Mouse (Mus musculus) erythroid progenitor cell, adult 5-6 weeks (primary cell): ENCODE results near the gene Adam8. TPM values are rescaled to one million over a fixed set of nuclear protein-coding genes. Genes with fewer than 3 reads are reported as not detected.

Experiments used
- ATAC-seq: replicated peaks from 2 replicates; pipeline ENCODE4 v1.8.0; 2016; ENCODE audit warnings: moderate number of reproducible peaks, mild to moderate bottlenecking, moderate TSS enrichment, inconsistent platforms; ENCODE audit not compliant: poor library complexity, low FRiP score, severe bottlenecking
- total RNA-seq, 2 experiments: library from RNA; stranded (forward) in 1 of 2; stranded (reverse) in 1 of 2; fragments of 150-400 nt in 1 of 2; fragments of 186-747, 209-891 nt in 1 of 2; gene quantifications; 2 replicates each; pipeline versions ENCODE4 v1.2.3 to v1.2.4; 2015 to 2017; ENCODE audit warnings: low replicate concordance in 2 of 2

Adam8 gene
- total RNA-seq (2015; ENCODE audit: low replicate concordance) (9.2 and 9.4 TPM in 2 replicates), total RNA-seq (2017; ENCODE audit: low replicate concordance) (3.3 and 5.2 TPM in 2 replicates)

- peak; percentile 61 for ATAC-seq
Measured at GRCm38 (mm10) chr7:139992406-139992805, at the start of gene Adam8. TSS of gene Adam8 (minus strand) at chr7:139992562.

GRCm38 (mm10) chr7:140037171-140037555, 44.8 kb upstream of the Adam8 start:
- ATAC-seq, result no peak

- ATAC-seq, result peak; percentile 91
Measured at GRCm38 (mm10) chr7:140036281-140037170, 44.2 kb upstream of the Adam8 start, which contains the start of the genes Zfp511 and Tubgcp2. TSS of gene Zfp511 (plus strand) at chr7:140036391. TSS of gene Tubgcp2 (minus strand) at chr7:140036669.

DNA sequence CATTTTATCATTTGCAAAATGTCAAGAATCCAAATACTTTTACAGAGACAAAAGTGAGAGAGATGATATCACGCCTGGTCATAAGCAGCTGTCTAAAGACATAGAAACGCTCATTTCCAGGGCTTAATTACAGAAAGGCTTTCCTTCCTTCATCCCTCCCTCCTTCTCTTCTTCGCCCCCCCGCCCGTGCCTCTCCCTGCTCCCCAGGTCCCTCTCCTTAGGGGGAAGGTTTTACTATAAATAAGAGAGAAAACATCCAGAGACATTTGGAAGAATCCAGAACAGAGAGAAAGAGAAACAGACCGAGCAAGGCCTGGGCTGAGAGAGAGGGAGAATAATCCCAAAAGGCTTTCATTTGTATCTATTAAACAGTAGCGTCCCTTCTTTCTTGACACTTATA, 43.1 kb upstream of the Adam8 start:
- ATAC-seq, result no peak

DNA sequence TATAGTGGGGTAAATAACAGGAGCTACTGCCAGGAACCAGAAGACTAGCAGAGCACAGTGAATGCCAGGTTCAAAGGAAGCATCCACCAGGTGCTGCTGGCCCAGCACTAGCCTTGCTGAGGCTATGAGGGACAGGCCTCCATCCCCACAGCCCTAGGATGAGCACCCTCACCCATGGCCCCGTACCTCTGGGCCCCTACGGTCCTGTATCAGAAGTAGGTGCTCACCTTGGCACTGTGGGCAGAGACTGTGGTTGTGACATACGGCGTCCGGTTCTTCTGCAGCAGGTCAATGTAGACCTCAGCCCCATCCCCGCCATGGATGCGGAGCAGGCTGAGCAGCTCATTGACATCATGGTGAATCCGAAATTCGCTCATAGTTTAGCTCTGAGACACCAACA, 41.0 kb upstream of the Adam8 start:
- ATAC-seq, result no peak

DNA sequence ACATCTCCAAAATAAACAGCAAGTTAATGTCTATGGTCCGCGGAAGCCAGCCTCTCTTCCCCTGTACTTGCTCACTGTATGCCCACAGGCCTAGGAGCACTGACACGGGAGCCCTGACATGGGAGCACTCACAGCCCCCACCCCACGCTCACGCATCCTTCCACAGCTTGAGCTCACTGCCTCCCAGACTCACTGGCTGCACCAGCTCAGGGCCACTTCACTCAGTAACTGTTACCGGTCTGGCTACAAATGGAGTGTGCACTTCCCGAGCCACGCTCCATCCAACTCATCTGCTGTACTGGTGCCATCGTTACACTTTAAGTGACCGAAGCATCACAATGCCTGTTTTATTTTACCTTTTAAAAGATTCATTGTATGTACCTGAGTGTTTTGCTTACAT, 40.0 kb upstream of the Adam8 start:
- ATAC-seq, result no peak

DNA sequence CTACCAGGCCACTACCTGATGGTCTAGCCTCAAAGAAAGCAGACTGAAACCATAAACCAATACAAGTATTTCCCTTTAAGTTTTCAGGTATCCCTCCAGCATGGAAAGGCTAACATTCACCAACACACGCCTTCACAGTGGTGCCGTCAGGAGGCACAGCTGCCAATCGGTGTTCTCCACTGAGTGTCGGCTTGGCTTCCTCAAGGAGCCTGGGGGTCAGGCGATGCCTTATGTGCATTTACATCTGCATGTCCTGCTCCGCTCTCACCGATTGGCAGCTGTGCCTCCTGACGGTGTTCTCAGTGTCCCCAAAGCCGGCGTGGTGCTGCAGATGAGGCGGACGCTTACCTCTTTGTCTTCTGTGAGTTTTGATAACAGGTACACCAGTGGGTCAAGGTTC, 39.4 kb upstream of the Adam8 start:
- no peak for ATAC-seq

- no peak for ATAC-seq
Measured at GRCm38 (mm10) chr7:140011336-140011735, 19.0 kb upstream of the Adam8 start.

DNA sequence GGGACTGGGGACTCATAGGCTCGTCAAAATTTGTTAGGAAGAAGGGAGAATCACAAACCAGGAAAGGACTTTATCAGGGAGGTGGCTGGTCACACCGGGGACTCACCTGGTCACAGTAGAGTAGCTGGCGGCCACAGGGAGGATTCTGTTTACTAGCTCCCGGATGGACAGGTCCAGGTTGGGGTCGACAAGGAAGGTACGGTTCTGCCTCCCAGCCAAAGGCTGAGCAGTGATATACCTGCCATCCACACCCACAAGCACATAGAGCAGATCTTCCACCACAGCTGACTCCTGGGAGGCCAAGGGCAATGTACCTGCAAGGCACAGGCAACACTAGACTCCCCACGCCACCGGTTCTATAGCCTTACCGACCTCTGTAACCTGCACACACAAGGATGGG, 15.4 kb upstream of the Adam8 start:
- no peak for ATAC-seq

GRCm38 (mm10) chr7:140006861-140007611, 14.7 kb upstream of the Adam8 start:
- no peak for ATAC-seq

DNA sequence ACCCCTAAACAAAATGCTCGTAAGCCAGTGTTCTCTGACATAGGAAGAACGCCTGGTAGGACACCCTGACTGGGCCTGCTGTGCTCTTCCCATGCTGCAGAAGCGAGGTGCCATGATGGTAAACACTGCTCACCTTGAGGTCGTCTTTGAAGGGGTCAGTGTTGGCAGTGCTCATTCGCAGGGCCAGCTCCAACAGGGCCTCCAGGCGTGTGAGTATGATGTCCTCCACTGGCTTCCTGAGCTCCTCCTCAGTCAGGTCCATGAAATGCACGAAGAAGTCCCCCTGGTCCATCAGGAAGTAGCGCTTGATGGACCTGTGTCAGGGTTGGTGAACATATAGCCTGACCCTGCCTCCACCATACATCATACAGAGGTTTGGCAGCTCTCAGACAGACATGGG, 12.3 kb upstream of the Adam8 start:
- ATAC-seq, result no peak

DNA sequence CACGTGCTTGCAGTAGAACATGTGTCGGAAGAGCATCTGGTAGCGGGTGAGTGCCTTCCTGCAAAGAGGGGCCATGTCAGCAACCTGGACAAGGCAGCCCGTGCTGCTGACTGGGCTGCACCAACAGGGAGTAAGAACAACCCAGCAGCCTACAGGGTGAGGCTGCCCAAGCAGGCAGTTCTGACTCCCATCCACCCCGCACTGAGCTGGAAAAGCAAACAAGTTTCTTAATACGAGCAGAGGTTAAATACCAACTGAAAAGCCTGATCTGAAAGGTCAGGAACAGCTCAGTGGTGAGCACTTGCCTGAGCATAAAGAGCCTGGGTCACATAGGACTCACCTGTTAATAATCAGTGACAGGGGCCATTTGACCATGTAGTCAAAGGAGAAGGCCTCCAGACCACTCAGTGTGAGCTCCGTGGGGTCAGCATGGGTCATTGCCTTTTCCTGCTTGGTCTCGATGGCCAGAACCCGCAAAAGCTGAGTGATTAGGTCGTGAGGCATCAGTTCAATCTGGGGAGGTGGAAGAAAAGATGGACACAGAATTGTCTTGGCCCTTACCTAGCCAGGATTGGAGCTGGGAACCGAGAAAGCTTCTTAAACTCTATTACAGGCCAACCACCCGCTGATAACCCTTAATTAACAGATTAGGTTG, 8.9 kb upstream of the Adam8 start:
- ATAC-seq, result no peak

GRCm38 (mm10) chr7:139998691-139999350, 6.5 kb upstream of the Adam8 start:
- ATAC-seq, result no peak

GRCm38 (mm10) chr7:139994676-139995075, 2.3 kb upstream of the Adam8 start:
- no peak for ATAC-seq

DNA sequence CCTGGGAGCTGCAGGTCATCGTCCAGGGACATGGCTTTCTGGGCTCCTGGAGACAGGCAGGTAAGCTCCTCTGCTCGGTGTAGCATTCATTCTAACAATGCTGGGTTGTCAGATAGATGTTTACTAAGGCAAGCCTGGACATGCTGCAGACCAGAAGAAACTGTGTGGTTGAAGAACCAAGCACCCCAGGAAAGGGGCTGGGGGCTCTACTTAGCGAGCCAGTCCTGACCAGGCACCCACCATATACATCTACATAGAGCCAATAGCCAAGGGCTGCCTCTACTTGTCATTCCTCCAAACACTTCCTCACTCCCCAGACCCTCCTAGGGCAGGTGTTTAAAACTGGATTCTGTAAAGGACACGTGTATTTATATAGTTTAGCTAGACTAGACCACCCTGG, 1.8 kb upstream of the Adam8 start:
- ATAC-seq, result no peak

DNA sequence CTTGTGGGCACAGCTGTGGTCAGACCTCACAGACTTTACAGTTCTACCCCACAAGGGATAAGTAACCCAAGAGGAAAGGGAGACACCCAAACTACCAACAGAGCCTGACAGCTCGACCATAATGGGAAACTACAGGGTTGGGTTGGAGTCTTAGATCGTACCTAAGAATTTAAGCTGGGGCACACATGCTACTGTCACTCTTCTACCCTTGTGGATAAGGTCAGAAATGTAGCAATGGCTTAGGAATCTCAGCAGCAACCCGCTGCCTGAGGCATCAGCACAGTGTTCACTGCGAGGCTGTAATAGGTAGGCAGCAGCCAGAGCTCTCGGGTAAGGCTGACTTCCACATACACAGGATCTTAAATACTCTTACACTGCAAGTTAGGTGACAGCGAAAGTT, 1.2 kb upstream of the Adam8 start:
- ATAC-seq, result no peak

GRCm38 (mm10) chr7:139990864-139991394, 1.4 kb downstream of the Adam8 start:
- ATAC-seq, result no peak

DNA sequence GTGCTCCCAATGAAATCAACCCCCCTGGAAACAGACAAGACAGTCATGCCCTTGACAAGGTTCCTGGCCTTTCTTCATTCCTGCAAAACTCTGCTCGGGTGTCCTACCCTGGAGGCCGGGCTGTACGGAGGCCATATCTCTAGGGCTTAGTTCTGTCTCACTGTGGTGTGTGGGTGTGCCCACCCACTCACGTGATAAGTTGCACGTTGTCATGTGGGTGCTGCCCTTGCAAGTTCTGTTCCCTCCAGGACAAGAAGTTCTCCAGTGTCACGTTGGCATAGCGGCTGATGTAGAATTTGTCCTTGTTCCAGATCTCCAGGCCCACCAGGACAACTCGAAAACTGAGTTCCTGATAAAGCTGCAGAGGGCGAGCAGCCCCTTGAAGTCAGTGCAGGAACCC, 4.1 kb downstream of the Adam8 start:
- ATAC-seq, result no peak

- no peak for ATAC-seq
Measured at GRCm38 (mm10) chr7:139984505-139984904, 7.9 kb downstream of the Adam8 start.

GRCm38 (mm10) chr7:139982058-139982457, 10.3 kb downstream of the Adam8 start:
- ATAC-seq, result no peak
